Mouse (Mus musculus): Measurements from ENCODE around the gene Fgfr4. TPM values are rescaled to one million over a fixed set of nuclear protein-coding genes. Genes with fewer than 3 reads are reported as not detected.
A peak's percentile ranks its signal among the peaks of the same experiment; 100 is the strongest.

The Fgfr4 gene
- total RNA-seq (2022), result 1 to 10 TPM in 3 of 4 experiments, under 1 TPM in 1; 0.62 to 1.4 (median 1.4) TPM

- DNase-seq (ENCODE audit: low spot score in 2 of 2), result no peak
These were observed at the start of gene Fgfr4 for GRCm38 (mm10) chr13:55152621-55153415. Gene Fgfr4, plus strand, starts transcription at chr13:55152640.

- DNase-seq (ENCODE audit: low spot score in 2 of 2), result no peak
These were observed 49.1 kb upstream of the Fgfr4 start for GRCm38 (mm10) chr13:55103351-55103750.

GRCm38 (mm10) chr13:55105045-55105952 lies 47.1 kb upstream of the Fgfr4 start, which contains the start of gene Zfp346:
Gene Zfp346, plus strand, starts transcription at chr13:55105311.
- DNase-seq (ENCODE audit: low spot score in 2 of 2), result peak; percentile 98 to 99

GRCm38 (mm10) chr13:55105953-55106691 lies 46.3 kb upstream of the Fgfr4 start:
- no peak for DNase-seq (ENCODE audit: low spot score in 2 of 2)

- DNase-seq (ENCODE audit: low spot score in 2 of 2), result no peak
These were observed 45.3 kb upstream of the Fgfr4 start for GRCm38 (mm10) chr13:55107116-55107515.

- DNase-seq (ENCODE audit: low spot score in 2 of 2), result peak in 1 of 2 experiments; percentile 24
These were observed 44.7 kb upstream of the Fgfr4 start for GRCm38 (mm10) chr13:55107694-55108093.

GRCm38 (mm10) chr13:55114375-55114774 lies 38.1 kb upstream of the Fgfr4 start:
- no peak for DNase-seq (ENCODE audit: low spot score in 2 of 2)

- DNase-seq (ENCODE audit: low spot score in 2 of 2), result no peak
These were observed 27.5 kb upstream of the Fgfr4 start for GRCm38 (mm10) chr13:55124903-55125302.

GRCm38 (mm10) chr13:55133448-55133847 lies 19.0 kb upstream of the Fgfr4 start, which contains the start of gene Gm17617:
Gene Gm17617, minus strand, starts transcription at chr13:55133548.
- DNase-seq (ENCODE audit: low spot score in 2 of 2), result no peak

- no peak for DNase-seq (ENCODE audit: low spot score in 2 of 2)
These were observed 17.1 kb upstream of the Fgfr4 start for GRCm38 (mm10) chr13:55135382-55135781.

- DNase-seq (ENCODE audit: low spot score in 2 of 2), result no peak
These were observed 12.2 kb upstream of the Fgfr4 start for GRCm38 (mm10) chr13:55140271-55140670.

- no peak for DNase-seq (ENCODE audit: low spot score in 2 of 2)
These were observed 1.5 kb downstream of the Fgfr4 start for GRCm38 (mm10) chr13:55153951-55154350.

- no peak for DNase-seq (ENCODE audit: low spot score in 2 of 2)
These were observed 9.9 kb downstream of the Fgfr4 start for GRCm38 (mm10) chr13:55162365-55162764.

GRCm38 (mm10) chr13:55163553-55163952 lies 11.1 kb downstream of the Fgfr4 start:
- DNase-seq (ENCODE audit: low spot score in 2 of 2), result no peak

GRCm38 (mm10) chr13:55165831-55166339 lies 13.4 kb downstream of the Fgfr4 start:
- DNase-seq (ENCODE audit: low spot score in 2 of 2), result no peak

GRCm38 (mm10) chr13:55166806-55167725 lies 14.6 kb downstream of the Fgfr4 start:
- no peak for DNase-seq (ENCODE audit: low spot score in 2 of 2)

- no peak for DNase-seq (ENCODE audit: low spot score in 2 of 2)
These were observed 15.4 kb downstream of the Fgfr4 start for GRCm38 (mm10) chr13:55167798-55168197.

- no peak for DNase-seq (ENCODE audit: low spot score in 2 of 2)
These were observed 15.8 kb downstream of the Fgfr4 start for GRCm38 (mm10) chr13:55168255-55168654.

- peak; percentile 74 to 86 for DNase-seq (ENCODE audit: low spot score in 2 of 2)
These were observed 16.5 kb downstream of the Fgfr4 start for GRCm38 (mm10) chr13:55168958-55169369.

All from gastrocnemius, adult 8-10 months (tissue).